Mouse (Mus musculus): ENCODE data around the gene B4galt3. TPM values are rescaled to one million over a fixed set of nuclear protein-coding genes. Genes with fewer than 3 reads are reported as not detected.
"Not testable (repeated sequence)": the region's sequence is repeated elsewhere in the genome, so short reads cannot be mapped to it uniquely, and the experiment has no call there.

Gene B4galt3
- polyA plus RNA-seq, 1 experiment from 2014 or later, result 85.6 TPM

- H3K4me3 ChIP-seq, result no peak overlapping the region
- no peak for ATAC-seq (ENCODE audit: low FRiP score)
- no peak overlapping the region for H3K27ac ChIP-seq
- no peaks in the 10 kb centered on the region for H3K27me3 ChIP-seq
- no peaks in the 10 kb centered on the region for H3K9me3 ChIP-seq (replicated peaks)
- no peak overlapping the region for H3K4me2 ChIP-seq (replicated peaks)
- no peak overlapping the region for H3K9ac ChIP-seq
- H3K36me3 ChIP-seq, result peaks cover 35% of the 10 kb centered on the region
- 71% methylated on average over 4 of the region's 4 CpGs for WGBS
- 0 out of 2 replicates have a peak, but pooled peaks cover 2% of the 10 kb centered on the region for H3K4me1 ChIP-seq
Measured at GRCm38 (mm10) chr1:171231844-171232243, 38.3 kb upstream of the B4galt3 start.

- Histone ChIP-seq H3K4me2 (replicated peaks) (no peak overlapping the region), H3K4me1 (0 out of 2 replicates have a peak, but pooled peaks cover 2% of the 10 kb centered on the region), H3K27me3 (no peaks in the 10 kb centered on the region), H3K4me3 (no peak overlapping the region), H3K9me3 (replicated peaks) (no peaks in the 10 kb centered on the region), H3K36me3 (peaks cover 40% of the 10 kb centered on the region), H3K9ac (no peak overlapping the region), H3K27ac (no peak overlapping the region)
- 90% methylated on average over 5 of the region's 5 CpGs for WGBS
- ATAC-seq (ENCODE audit: low FRiP score), result no peak
Measured at GRCm38 (mm10) chr1:171232348-171232747, 37.8 kb upstream of the B4galt3 start.

- H3K27me3 ChIP-seq, result no peaks in the 10 kb centered on the region
- 0 out of 2 replicates have a peak, but pooled peaks cover 2% of the 10 kb centered on the region for H3K4me1 ChIP-seq
- peaks cover 48% of the 10 kb centered on the region for H3K36me3 ChIP-seq
- no peak overlapping the region for H3K4me3 ChIP-seq
- no peak overlapping the region for H3K4me2 ChIP-seq (replicated peaks)
- no peak overlapping the region for H3K27ac ChIP-seq
- 87% methylated on average over 12 of the region's 12 CpGs for WGBS
- no peaks in the 10 kb centered on the region for H3K9me3 ChIP-seq (replicated peaks)
- no peak for ATAC-seq (ENCODE audit: low FRiP score)
- no peak overlapping the region for H3K9ac ChIP-seq
Measured at GRCm38 (mm10) chr1:171232800-171233730, 37.1 kb upstream of the B4galt3 start.

- ATAC-seq (ENCODE audit: low FRiP score), result no peak
- Histone ChIP-seq H3K9me3 (replicated peaks) (no peaks in the 10 kb centered on the region), H3K4me3 (no peak within 1 kb of the TSS), H3K27ac (no peak within 1 kb of the TSS), H3K4me2 (replicated peaks) (no peak within 1 kb of the TSS), H3K4me1 (0 out of 2 replicates have a peak, but pooled peaks cover 2% of the 10 kb centered on the region), H3K36me3 (peaks cover 58% of the 10 kb centered on the region), H3K27me3 (no peaks in the 10 kb centered on the region), H3K9ac (no peak within 1 kb of the TSS)
- 93% methylated on average over 14 of the region's 14 CpGs for WGBS
Measured at GRCm38 (mm10) chr1:171234126-171234525, 36.0 kb upstream of the B4galt3 start, which contains the start of gene Fcer1g. TSS of gene Fcer1g (minus strand) at chr1:171234365.

- no peak for ATAC-seq (ENCODE audit: low FRiP score)
- Histone ChIP-seq H3K4me3 (no peak overlapping the region), H3K27me3 (no peaks in the 10 kb centered on the region), H3K9ac (no peak overlapping the region), H3K9me3 (replicated peaks) (no peaks in the 10 kb centered on the region), H3K36me3 (peaks cover 60% of the 10 kb centered on the region), H3K4me1 (0 out of 2 replicates have a peak, but pooled peaks cover 2% of the 10 kb centered on the region), H3K27ac (no peak overlapping the region), H3K4me2 (replicated peaks) (no peak overlapping the region)
- 98% methylated on average over 4 of the region's 4 CpGs for WGBS
Measured at GRCm38 (mm10) chr1:171234538-171234937, 35.6 kb upstream of the B4galt3 start.

- Histone ChIP-seq H3K9me3 (replicated peaks) (no peaks in the 10 kb centered on the region), H3K36me3 (peaks cover 70% of the 10 kb centered on the region), H3K27ac (no peak overlapping the region), H3K4me1 (no peaks in the 10 kb centered on the region), H3K4me2 (replicated peaks) (no peak overlapping the region), H3K9ac (no peak overlapping the region), H3K27me3 (no peaks in the 10 kb centered on the region), H3K4me3 (no peak overlapping the region)
- no peak for ATAC-seq (ENCODE audit: low FRiP score)
- WGBS, result 93% methylated on average over 4 of the region's 4 CpGs
Measured at GRCm38 (mm10) chr1:171235791-171236190, 34.3 kb upstream of the B4galt3 start.

GRCm38 (mm10) chr1:171237438-171237837 is 32.7 kb upstream of the B4galt3 start:
- H3K9ac ChIP-seq, result no peak overlapping the region
- H3K27ac ChIP-seq, result no peak overlapping the region
- no peaks in the 10 kb centered on the region for H3K9me3 ChIP-seq (replicated peaks)
- H3K36me3 ChIP-seq, result peaks cover 84% of the 10 kb centered on the region
- 93% methylated on average over 6 of the region's 6 CpGs for WGBS
- no peaks in the 10 kb centered on the region for H3K27me3 ChIP-seq
- ATAC-seq (ENCODE audit: low FRiP score), result no peak
- no peak overlapping the region for H3K4me2 ChIP-seq (replicated peaks)
- no peaks in the 10 kb centered on the region for H3K4me1 ChIP-seq
- no peak overlapping the region for H3K4me3 ChIP-seq

GRCm38 (mm10) chr1:171238463-171238862 is 31.7 kb upstream of the B4galt3 start:
- peaks cover 92% of the 10 kb centered on the region for H3K36me3 ChIP-seq
- no peak for ATAC-seq (ENCODE audit: low FRiP score)
- H3K9ac ChIP-seq, result no peak overlapping the region
- H3K4me2 ChIP-seq (replicated peaks), result no peak overlapping the region
- H3K9me3 ChIP-seq (replicated peaks), result no peaks in the 10 kb centered on the region
- 80% methylated on average over 14 of the region's 14 CpGs for WGBS
- H3K4me1 ChIP-seq, result no peaks in the 10 kb centered on the region
- H3K27ac ChIP-seq, result no peak overlapping the region
- no peak overlapping the region for H3K4me3 ChIP-seq
- H3K27me3 ChIP-seq, result no peaks in the 10 kb centered on the region

- H3K4me3 ChIP-seq, result no peak overlapping the region
- 77% methylated on average over 15 of the region's 15 CpGs for WGBS
- H3K27ac ChIP-seq, result no peak overlapping the region
- H3K36me3 ChIP-seq, result peaks cover 87% of the 10 kb centered on the region
- no peaks in the 10 kb centered on the region for H3K9me3 ChIP-seq (replicated peaks)
- H3K4me2 ChIP-seq (replicated peaks), result no peak overlapping the region
- no peak for ATAC-seq (ENCODE audit: low FRiP score)
- H3K27me3 ChIP-seq, result no peaks in the 10 kb centered on the region
- no peak overlapping the region for H3K9ac ChIP-seq
- H3K4me1 ChIP-seq, result no peaks in the 10 kb centered on the region
Measured at GRCm38 (mm10) chr1:171239992-171240744, 30.0 kb upstream of the B4galt3 start.

GRCm38 (mm10) chr1:171240911-171241310 is 29.2 kb upstream of the B4galt3 start:
- peaks cover 5% of the 10 kb centered on the region for H3K4me1 ChIP-seq
- no peak for ATAC-seq (ENCODE audit: low FRiP score)
- no peaks in the 10 kb centered on the region for H3K27me3 ChIP-seq
- H3K4me2 ChIP-seq (replicated peaks), result no peak overlapping the region
- H3K4me3 ChIP-seq, result no peak overlapping the region
- H3K27ac ChIP-seq, result no peak overlapping the region
- H3K9ac ChIP-seq, result no peak overlapping the region
- WGBS, result 89% methylated on average over 10 of the region's 10 CpGs
- H3K9me3 ChIP-seq (replicated peaks), result no peaks in the 10 kb centered on the region
- peaks cover 79% of the 10 kb centered on the region for H3K36me3 ChIP-seq

GRCm38 (mm10) chr1:171241952-171242351 is 28.2 kb upstream of the B4galt3 start:
- not testable (repeated sequence) for H3K27ac ChIP-seq; H3K27me3 ChIP-seq; H3K9me3 ChIP-seq (replicated peaks); H3K4me2 ChIP-seq (replicated peaks); ATAC-seq (ENCODE audit: low FRiP score); H3K9ac ChIP-seq; H3K4me3 ChIP-seq
- Histone ChIP-seq H3K4me1 (peaks cover 10% of the 10 kb centered on the region), H3K36me3 (peaks cover 69% of the 10 kb centered on the region)
- 85% methylated on average over 12 of the region's 12 CpGs for WGBS

GRCm38 (mm10) chr1:171245353-171245752 is 24.8 kb upstream of the B4galt3 start:
- Histone ChIP-seq H3K9ac (no peak overlapping the region), H3K36me3 (peaks cover 40% of the 10 kb centered on the region), H3K4me1 (peaks cover 32% of the 10 kb centered on the region), H3K27ac (no peak overlapping the region), H3K4me3 (no peak overlapping the region), H3K27me3 (no peaks in the 10 kb centered on the region), H3K4me2 (replicated peaks) (0 out of 2 replicates have a peak overlapping the region, but pooled peaks have one; percentile 87), H3K9me3 (replicated peaks) (no peaks in the 10 kb centered on the region)
- ATAC-seq (ENCODE audit: low FRiP score), result no peak
- 91% methylated on average over 8 of the region's 8 CpGs for WGBS
